Mouse (Mus musculus) small intestine, adult 2 months (tissue): Measurements from ENCODE around the gene Spryd3. TPM values are rescaled to one million over a fixed set of nuclear protein-coding genes. Genes with fewer than 3 reads are reported as not detected.

ENCODE experiments used
- H3K27ac ChIP-seq: fragments of 200-500 bp; 2 replicates; pipeline ENCODE4 v1.5.1; 2012; ENCODE audit warnings: low read depth, low read length, control low read depth, inconsistent platforms; ENCODE audit not compliant: insufficient read depth
- H3K27me3 ChIP-seq: fragments of 200-500 bp; 2 replicates; pipeline ENCODE4 v1.6.1; 2012; ENCODE audit warnings: mild to moderate bottlenecking, moderate library complexity, low read length, inconsistent platforms; ENCODE audit not compliant: control insufficient read depth, insufficient read depth
- H3K36me3 ChIP-seq: fragments of 200-500 bp; 2 replicates; pipeline ENCODE4 v1.6.1; 2012; ENCODE audit warnings: mild to moderate bottlenecking, low read length, control low read depth, inconsistent platforms; ENCODE audit not compliant: control insufficient read depth, insufficient read depth
- H3K4me1 ChIP-seq: fragments of 200-500 bp; 2 replicates; pipeline ENCODE4 v1.6.1; 2012; ENCODE audit warnings: low read length, inconsistent platforms, mixed read lengths; ENCODE audit not compliant: control insufficient read depth, insufficient read depth, insufficient read length
- H3K4me3 ChIP-seq: fragments of 200-500 bp; 2 replicates; pipeline ENCODE4 v1.5.1; 2012; ENCODE audit warnings: low read depth, mild to moderate bottlenecking, control low read depth, inconsistent platforms, low read length, moderate library complexity
- CTCF ChIP-seq: fragments of 200-500 bp; IDR thresholded peaks from 2 replicates; pipeline ENCODE4 v1.5.1; 2012; ENCODE audit warnings: low read depth, mild to moderate bottlenecking, control low read depth, inconsistent platforms, low read length, moderate library complexity, mixed read lengths; ENCODE audit not compliant: insufficient replicate concordance, insufficient read length; ENCODE audit errors: extremely low read depth
- POLR2A ChIP-seq: fragments of 200-500 bp; IDR thresholded peaks from 2 replicates; pipeline ENCODE4 v1.6.1; 2012; ENCODE audit warnings: low read depth, mild to moderate bottlenecking, control low read depth, inconsistent platforms, low read length, moderate library complexity
- WGBS: fragments of 180-500 bp; shearing (Covaris S2); methylation state at CpG from one replicate; pipeline ENCODE4 v1.1.7; 2018; 5-methylcytosine and 5-hydroxymethylcytosine counted together
- polyA plus RNA-seq: library from polyadenylated mRNA; depleted of rRNA; stranded (reverse); fragments of >200 nt; gene quantifications from 2 replicates; pipeline ENCODE4 v1.2.3, GENCODE M21; 2012

The Spryd3 gene
- polyA plus RNA-seq, 1 experiment, result 48.8 TPM

DNA sequence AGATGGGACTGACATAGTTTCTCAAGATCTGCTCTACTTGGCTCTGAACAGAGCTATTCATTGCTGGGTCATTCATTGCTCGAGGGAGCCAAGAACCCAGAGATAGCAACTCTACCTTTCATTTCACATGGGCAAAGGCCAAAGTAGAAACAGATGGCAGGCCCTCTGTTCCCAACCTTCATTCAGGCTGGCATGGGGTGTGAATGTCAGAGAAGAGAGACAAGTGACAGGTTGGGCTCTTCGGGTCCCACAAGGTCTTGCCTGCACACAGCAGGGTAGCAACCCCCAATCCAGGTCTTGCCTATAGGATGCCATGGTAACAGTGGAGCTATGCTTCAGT is 16.2 kb downstream of the Spryd3 start:
- WGBS, result 16% methylated on average over 2 of the region's 2 CpGs
- H3K27ac ChIP-seq, result no peak overlapping the region
- no peak overlapping the region for H3K4me3 ChIP-seq
- TF ChIP-seq POLR2A (no peak), CTCF (no peak)
- H3K27me3 ChIP-seq, result no peaks in the 10 kb centered on the region
- peaks cover 7% of the 10 kb centered on the region; the same call in 1 of the 2 replicates for H3K4me1 ChIP-seq
- H3K36me3 ChIP-seq, result peaks cover 54% of the 10 kb centered on the region

DNA sequence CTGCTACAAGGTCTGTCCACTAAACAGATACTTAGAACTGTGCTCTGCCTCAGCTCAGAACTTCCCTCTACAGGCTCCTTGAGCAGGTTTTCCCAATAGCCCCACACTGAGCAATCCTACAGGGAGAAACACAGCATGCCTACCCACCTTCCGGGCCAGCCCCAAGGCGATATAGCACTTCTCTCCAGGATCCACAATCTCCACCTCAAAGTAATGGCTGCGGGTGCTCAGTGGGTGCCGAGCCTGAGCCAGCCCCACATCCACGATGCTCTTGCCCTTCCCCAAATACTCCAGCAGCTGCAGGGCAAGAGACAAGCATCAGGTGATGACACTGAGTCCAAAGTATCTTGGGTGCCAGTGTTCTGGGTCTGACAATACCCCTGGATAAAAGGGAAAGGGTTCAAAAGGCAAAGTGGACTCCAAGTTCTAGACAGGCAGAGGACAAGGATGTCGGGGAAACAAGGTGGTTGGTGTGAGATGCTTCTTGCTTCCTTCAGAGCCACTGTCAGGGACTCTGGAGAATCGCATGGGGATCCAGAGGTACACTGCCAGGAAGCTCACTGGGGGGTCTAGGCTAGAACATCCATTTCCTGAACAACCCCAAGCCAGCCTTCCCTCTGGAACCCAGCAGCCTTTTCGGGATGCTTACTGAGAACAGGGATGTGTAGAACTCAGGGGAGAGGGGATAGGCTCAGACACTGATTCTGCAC is 16.8 kb downstream of the Spryd3 start:
- 84% methylated on average over 8 of the region's 8 CpGs for WGBS
- no peaks in the 10 kb centered on the region for H3K27me3 ChIP-seq
- no peak overlapping the region for H3K27ac ChIP-seq
- peaks cover 50% of the 10 kb centered on the region for H3K36me3 ChIP-seq
- no peak overlapping the region for H3K4me3 ChIP-seq
- H3K4me1 ChIP-seq, result peaks cover 7% of the 10 kb centered on the region; the same call in 1 of the 2 replicates
- TF ChIP-seq POLR2A, result no peak
- no peak for TF ChIP-seq CTCF

DNA sequence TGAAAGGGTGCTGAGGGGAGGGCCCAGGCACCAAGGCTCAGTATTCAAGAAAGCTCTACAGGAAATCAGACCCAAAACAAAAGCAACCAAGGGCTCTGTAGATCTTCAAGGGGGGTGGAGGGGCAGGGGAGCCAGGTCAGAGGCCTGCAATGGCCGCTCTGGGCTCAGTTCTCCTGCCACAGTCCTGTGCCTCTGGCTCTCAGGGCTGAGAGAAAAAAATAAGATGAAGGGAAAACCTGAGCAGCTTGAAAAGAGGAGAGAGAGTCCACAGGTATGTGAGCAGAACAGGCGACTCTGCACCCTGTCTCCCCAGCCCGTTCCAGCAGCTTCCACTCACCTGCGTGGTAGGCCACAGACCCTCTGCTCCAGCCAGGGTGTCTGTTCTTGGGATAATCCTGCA is 17.4 kb downstream of the Spryd3 start:
- Histone ChIP-seq H3K27ac (no peak overlapping the region), H3K4me1 (peaks cover 7% of the 10 kb centered on the region; the same call in 1 of the 2 replicates), H3K27me3 (no peaks in the 10 kb centered on the region), H3K36me3 (peaks cover 49% of the 10 kb centered on the region), H3K4me3 (no peak overlapping the region)
- TF ChIP-seq CTCF (no peak), POLR2A (no peak)
- 99% methylated on average over 4 of the region's 4 CpGs for WGBS

DNA sequence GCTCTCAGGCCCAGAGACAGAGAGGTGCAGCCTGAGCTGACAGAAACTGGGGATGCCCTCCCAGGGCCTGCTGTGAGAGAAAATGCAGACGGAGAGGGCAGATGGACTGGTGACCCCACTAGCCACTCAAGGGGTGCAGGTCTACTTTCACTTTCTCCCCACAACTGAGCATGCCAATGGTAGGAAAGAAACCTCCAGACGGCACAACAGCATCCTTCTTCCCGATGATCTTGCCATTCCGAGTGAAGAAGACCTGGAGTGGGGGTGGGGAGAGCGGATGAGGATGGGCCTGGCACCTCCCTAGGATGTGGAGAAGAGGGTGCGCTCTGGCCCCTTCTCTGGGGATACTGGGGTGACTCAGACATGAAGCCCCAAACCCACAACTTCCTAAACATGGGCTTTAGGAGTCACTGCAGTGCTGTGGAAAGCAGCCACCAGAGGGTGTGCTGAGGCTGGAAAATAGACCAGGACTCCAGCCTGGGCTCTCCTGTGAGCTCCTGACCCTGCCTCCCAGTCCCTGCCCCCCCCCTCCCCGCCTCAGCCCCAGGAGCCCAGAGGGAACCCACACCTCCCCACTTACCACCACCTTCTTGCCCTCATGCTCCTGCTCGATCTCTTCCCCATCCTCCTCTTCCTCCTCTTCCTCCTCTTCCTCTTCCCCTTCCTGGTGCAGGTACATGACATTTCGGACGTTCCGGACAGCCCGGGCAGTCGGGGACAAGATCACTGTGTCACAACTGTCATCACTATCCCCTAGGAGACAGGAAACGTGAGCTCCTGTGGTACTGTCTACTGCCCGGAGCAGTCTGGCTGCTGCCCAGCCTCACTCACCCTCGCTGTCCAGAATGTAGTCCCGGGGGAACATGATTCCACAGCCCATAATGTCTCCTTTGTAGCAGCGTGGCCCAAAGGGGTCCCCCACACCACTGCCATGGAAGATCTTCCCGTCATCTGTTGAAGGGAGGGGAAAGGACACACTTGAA is 18.3 kb downstream of the Spryd3 start:
- peak; percentile 38; the same call in 1 of the 2 replicates for TF ChIP-seq CTCF
- no peak for TF ChIP-seq POLR2A
- WGBS, result 84% methylated on average over 19 of the region's 19 CpGs
- Histone ChIP-seq H3K27me3 (no peaks in the 10 kb centered on the region), H3K27ac (no peak overlapping the region), H3K36me3 (peaks cover 51% of the 10 kb centered on the region), H3K4me3 (no peak overlapping the region), H3K4me1 (peaks cover 7% of the 10 kb centered on the region; the same call in 1 of the 2 replicates)

DNA sequence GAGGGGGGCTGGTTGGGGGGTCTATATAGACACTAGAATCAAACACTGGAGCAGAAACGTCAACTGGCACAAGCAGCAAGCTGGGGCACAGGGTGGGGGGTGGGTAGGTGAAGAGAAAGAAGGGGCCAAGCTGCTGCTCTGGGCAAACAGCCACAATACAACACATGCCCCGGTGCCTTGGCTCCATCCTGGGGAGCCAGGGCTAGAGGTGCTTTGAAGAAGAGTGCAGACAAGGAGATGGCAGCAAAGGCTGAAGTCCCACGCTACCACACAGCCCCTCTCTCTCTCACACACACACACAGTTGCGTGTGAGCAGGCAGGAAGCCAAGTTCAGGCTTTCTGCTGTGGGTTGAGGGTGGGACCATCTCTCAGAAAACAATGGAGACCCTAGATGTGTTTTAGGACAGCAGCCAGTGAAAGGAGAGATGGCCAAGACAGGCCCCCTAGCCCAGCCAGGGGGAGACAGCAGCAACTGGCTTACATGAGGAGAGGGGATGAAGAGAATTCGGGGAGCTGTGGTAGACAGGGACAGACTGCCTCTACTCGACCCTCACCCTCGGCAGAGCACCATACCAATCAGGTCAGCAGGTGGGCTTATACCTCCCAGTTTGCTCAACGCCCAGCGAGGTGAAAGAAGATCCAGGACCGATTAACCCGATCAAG is 19.1 kb downstream of the Spryd3 start:
- Histone ChIP-seq H3K4me3 (no peak overlapping the region), H3K27ac (no peak overlapping the region), H3K4me1 (peaks cover 7% of the 10 kb centered on the region; the same call in 1 of the 2 replicates), H3K36me3 (peaks cover 56% of the 10 kb centered on the region), H3K27me3 (no peaks in the 10 kb centered on the region)
- TF ChIP-seq CTCF (no peak), POLR2A (no peak)
- 79% methylated on average over 11 of the region's 11 CpGs for WGBS

DNA sequence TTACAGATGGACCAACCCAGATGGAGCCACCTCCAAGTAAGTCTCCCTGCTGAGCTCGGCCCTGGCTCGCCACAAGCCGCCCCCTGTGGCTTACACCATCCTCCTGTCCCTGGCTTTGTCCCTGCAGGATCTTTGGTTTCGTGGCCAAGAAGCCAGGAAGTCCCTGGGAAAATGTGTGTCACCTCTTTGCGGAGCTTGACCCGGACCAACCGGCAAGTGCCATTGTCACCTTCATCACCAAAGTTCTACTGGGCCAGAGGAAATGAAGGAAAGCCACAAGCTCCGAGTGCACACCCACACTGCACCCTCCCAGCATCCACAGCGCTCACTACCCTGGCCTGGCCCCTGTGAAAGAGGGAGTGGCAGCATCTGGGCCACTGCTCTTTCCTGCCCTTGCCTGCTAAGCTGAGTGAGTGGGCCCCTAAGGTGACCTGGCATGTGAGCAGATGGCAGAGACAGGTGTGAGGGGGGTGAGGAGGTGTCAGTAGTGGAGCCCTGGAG is 20.3 kb downstream of the Spryd3 start:
- no peak overlapping the region for H3K4me3 ChIP-seq
- no peaks in the 10 kb centered on the region for H3K27me3 ChIP-seq
- TF ChIP-seq CTCF (no peak), POLR2A (no peak)
- peaks cover 7% of the 10 kb centered on the region; the same call in 1 of the 2 replicates for H3K4me1 ChIP-seq
- no peak overlapping the region; the same call in 1 of the 2 replicates for H3K27ac ChIP-seq
- peaks cover 48% of the 10 kb centered on the region for H3K36me3 ChIP-seq
- WGBS, result 69% methylated on average over 9 of the region's 9 CpGs

DNA sequence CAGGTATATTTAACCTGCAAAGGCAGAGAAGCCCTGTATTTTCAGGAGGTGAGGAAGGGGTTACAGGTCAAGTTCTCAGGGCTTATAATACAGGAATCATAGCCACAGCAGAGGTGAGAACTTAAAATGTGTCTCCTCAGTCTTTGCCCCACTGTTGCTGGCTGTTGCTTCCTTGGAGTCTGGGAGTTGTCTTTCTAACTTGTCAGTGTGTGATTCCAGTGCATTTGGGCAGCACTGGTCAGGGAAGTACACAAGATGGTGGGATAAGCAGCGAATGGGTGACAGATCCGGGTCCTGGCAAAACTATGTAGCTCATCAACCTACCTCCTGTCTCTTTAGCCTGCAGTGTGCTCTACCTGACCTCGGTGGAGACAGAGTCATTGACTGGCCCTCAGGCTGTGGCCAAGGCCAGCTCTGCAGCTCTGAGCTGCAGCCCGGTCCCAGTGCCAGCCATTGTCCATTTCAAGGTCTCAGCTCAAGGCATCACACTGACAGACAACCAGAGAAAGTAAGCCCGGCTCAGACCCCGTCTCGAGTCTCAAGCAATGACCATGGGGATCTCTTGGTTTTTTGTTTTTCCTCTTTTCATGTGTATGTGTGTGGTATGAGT is 21.3 kb downstream of the Spryd3 start:
- no peaks in the 10 kb centered on the region; the same call in 1 of the 2 replicates for H3K4me1 ChIP-seq
- no peaks in the 10 kb centered on the region for H3K27me3 ChIP-seq
- TF ChIP-seq POLR2A, result no peak
- no peak for TF ChIP-seq CTCF
- no peak overlapping the region for H3K27ac ChIP-seq
- H3K36me3 ChIP-seq, result peaks cover 48% of the 10 kb centered on the region
- H3K4me3 ChIP-seq, result no peak overlapping the region
- WGBS, result 81% methylated on average over 7 of the region's 7 CpGs
